Mouse (Mus musculus) ES-Bruce4 (cell line): ENCODE data around the gene Pld1.

Source experiments
- CTCF ChIP-seq: IDR thresholded peaks from one replicate; pipeline ENCODE4 v1.8.1; 2011; ENCODE audit warnings: low read depth, low read length
- POLR2A ChIP-seq: IDR thresholded peaks from one replicate; pipeline ENCODE4 v1.8.1; 2011; ENCODE audit warnings: low read length; ENCODE audit not compliant: insufficient read depth

DNA sequence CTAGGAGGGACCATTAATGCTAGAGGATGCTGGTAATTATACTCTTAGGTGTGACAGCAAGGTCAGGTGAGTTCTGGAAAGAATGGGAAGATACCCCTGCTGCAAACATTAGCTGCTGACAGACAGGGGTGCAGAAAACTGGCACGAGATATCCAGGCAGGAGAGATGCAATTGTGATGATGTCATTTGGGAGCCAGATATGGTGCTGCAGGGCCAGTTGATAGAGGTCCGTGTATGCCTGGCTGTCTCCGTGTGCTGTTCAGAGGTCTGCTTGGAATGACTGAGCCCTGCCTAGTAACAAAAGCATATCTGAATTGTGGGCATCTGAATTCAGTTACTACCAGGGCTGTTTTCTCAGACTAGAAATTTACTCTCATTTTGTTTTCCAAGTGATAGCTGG, 144.7 kb downstream of the Pld1 start:
- no peak for TF ChIP-seq CTCF
- no peak for TF ChIP-seq POLR2A
